Mouse (Mus musculus) splenic B cell, adult 2 months (primary cell): ENCODE measurements at regions not wholly inside any gene's neighbourhood (a gene's known extent, or its start where the extent isn't known, plus 50 kb on each side); places are given as distances from the start of the nearest gene placed in this dataset.
"Not testable (repeated sequence)": the region's sequence is repeated elsewhere in the genome, so short reads cannot be mapped to it uniquely, and the experiment has no call there.

Experiments
- DNase-seq: peaks from one replicate; pipeline ENCODE4 v3.0.0-alpha.2; 2011; ENCODE audit warnings: low read depth, low spot score
- H3K27me3 ChIP-seq: 2 replicates; pipeline ENCODE4 v1.6.1; 2012; ENCODE audit warnings: mild to moderate bottlenecking, low read length, moderate library complexity, mixed read lengths; ENCODE audit not compliant: control insufficient read depth, poor library complexity, insufficient read depth, severe bottlenecking
- H3K36me3 ChIP-seq: 2 replicates; pipeline ENCODE4 v1.6.1; 2012; ENCODE audit warnings: mild to moderate bottlenecking, low read length, moderate library complexity, mixed read lengths; ENCODE audit not compliant: control insufficient read depth, poor library complexity, insufficient read depth, severe bottlenecking

DNA sequence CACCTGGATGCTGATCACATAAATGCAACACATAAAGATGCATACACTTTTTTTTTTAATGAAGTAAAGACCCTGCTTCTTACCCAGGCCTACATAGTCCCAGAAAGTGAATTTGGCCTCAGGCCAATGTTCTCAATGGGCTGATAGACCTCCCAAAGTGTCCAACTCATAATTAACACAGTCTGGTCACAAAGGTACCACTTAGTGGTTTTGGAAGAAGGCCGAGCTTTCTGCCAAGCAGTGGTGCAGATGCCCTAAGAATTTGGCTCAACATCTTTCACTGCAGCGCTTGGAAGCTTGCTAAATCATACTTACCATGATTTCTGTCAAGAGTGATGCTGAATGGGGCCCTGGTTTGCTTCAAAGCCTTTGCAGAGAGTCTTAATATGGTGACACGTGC lies 706.4 kb upstream of the Rag2 start:
- DNase-seq, result no peak
- Histone ChIP-seq H3K27me3 (no peaks in the 10 kb centered on the region), H3K36me3 (no peaks in the 10 kb centered on the region)

DNA sequence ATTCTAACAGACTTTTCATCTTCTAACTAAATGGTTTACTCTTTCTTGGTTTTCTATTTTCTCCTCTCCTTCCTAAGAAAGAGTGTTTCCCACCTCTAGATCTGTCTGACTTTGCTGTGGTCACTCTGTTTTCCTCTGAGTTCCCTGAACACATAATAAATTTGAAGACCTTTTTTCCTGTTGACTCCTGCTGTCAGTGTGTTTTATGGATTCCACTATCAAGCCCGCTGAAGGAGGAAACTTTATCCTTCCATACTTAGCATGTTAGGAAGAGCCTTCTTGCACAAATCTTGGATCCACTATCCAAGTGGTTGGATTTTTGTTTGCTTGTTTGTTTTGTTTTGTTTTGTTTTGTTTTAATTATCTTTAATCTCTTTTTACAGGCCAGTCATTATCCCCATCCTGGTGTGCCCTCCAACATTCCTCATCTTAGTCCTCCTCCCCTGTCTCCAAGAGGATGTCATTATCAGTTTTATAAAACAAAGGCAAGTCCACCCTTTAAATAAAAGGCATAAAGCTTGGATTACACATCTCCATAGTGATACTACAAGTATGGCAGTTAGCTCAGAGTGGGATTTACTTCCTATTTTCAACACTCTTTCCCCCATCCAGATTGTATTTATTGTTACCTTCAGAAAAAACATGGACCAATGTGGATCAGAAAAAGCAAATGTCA lies 704.8 kb upstream of the Rag2 start:
- no peak for DNase-seq
- Histone ChIP-seq H3K27me3 (no peaks in the 10 kb centered on the region), H3K36me3 (no peaks in the 10 kb centered on the region)

GRCm38 (mm10) chr2:100948632-100949031 lies 675.9 kb upstream of the Rag2 start:
- DNase-seq, H3K36me3 ChIP-seq, H3K27me3 ChIP-seq: not testable (repeated sequence)

GRCm38 (mm10) chr2:100959412-100959811 lies 665.1 kb upstream of the Rag2 start:
- Histone ChIP-seq H3K27me3 (no peaks in the 10 kb centered on the region), H3K36me3 (no peaks in the 10 kb centered on the region)
- no peak for DNase-seq

- Histone ChIP-seq H3K36me3 (no peaks in the 10 kb centered on the region), H3K27me3 (no peaks in the 10 kb centered on the region)
- DNase-seq, result no peak
These were observed 659.9 kb upstream of the Rag2 start for GRCm38 (mm10) chr2:100964584-100964983.

GRCm38 (mm10) chr2:100977202-100977601 lies 647.3 kb upstream of the Rag2 start:
- Histone ChIP-seq H3K27me3 (no peaks in the 10 kb centered on the region), H3K36me3 (no peaks in the 10 kb centered on the region)
- no peak for DNase-seq

DNA sequence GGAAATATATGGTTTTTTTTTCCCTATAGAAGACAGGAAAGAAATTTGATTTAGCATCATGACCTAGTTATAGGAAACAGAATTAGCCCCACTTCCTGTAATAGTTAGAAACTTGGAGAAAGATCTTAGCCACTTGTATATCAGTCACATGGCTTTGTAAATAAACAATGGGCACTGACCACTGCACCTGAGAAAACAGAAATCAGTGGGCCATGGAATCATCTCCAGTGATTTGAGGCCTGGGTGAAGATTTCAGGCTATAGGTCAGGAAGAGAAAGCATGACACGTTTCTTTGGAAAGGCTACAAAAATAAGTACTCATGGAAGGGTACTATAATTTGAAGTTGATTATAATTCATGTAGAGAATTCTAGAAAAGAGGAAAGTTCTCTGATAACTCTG lies 642.2 kb upstream of the Rag2 start:
- H3K27me3 ChIP-seq, result no peaks in the 10 kb centered on the region; the same call in 1 of the 2 replicates
- DNase-seq, result no peak
- no peaks in the 10 kb centered on the region for H3K36me3 ChIP-seq

GRCm38 (mm10) chr2:101015353-101015752 lies 609.2 kb upstream of the Rag2 start:
- no peak for DNase-seq
- H3K27me3 ChIP-seq, result no peaks in the 10 kb centered on the region
- H3K36me3 ChIP-seq, result no peaks in the 10 kb centered on the region

- Histone ChIP-seq H3K36me3 (no peaks in the 10 kb centered on the region), H3K27me3 (no peaks in the 10 kb centered on the region)
- no peak for DNase-seq
These were observed 605.1 kb upstream of the Rag2 start for GRCm38 (mm10) chr2:101019384-101019783.

- no peaks in the 10 kb centered on the region for H3K27me3 ChIP-seq
- no peaks in the 10 kb centered on the region for H3K36me3 ChIP-seq
- DNase-seq, result no peak
These were observed 603.0 kb upstream of the Rag2 start for GRCm38 (mm10) chr2:101021515-101021914.

DNA sequence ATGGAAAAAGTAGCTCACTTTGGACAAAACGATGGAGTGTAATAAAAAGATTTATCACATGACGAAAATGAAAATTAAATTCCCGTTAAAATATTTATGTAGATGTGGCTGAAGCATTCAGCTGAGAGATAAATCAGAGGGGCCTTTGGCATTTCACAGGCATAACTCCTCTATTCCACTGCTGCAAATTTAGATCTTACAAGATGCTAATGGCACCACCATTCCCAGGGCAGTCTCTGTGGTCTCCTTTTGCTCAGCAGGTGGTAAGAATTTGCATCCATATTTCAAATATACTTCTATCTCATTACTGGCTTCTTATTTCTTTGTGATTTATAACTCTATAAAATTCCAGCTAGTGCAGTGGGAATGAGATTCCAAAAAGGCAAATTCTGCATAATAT lies 581.5 kb upstream of the Rag2 start:
- no peaks in the 10 kb centered on the region for H3K27me3 ChIP-seq
- H3K36me3 ChIP-seq, result no peaks in the 10 kb centered on the region
- DNase-seq, result no peak

- no peak for DNase-seq
- Histone ChIP-seq H3K27me3 (no peaks in the 10 kb centered on the region), H3K36me3 (no peaks in the 10 kb centered on the region)
These were observed 561.6 kb upstream of the Rag2 start for GRCm38 (mm10) chr2:101062939-101063338.

GRCm38 (mm10) chr2:101074990-101075389 lies 549.5 kb upstream of the Rag2 start:
- H3K27me3 ChIP-seq, result no peaks in the 10 kb centered on the region
- DNase-seq, result no peak
- no peaks in the 10 kb centered on the region for H3K36me3 ChIP-seq

- H3K27me3 ChIP-seq, result no peaks in the 10 kb centered on the region
- DNase-seq, result no peak
- H3K36me3 ChIP-seq, result no peaks in the 10 kb centered on the region
These were observed 544.3 kb upstream of the Rag2 start for GRCm38 (mm10) chr2:101080231-101080630.

DNA sequence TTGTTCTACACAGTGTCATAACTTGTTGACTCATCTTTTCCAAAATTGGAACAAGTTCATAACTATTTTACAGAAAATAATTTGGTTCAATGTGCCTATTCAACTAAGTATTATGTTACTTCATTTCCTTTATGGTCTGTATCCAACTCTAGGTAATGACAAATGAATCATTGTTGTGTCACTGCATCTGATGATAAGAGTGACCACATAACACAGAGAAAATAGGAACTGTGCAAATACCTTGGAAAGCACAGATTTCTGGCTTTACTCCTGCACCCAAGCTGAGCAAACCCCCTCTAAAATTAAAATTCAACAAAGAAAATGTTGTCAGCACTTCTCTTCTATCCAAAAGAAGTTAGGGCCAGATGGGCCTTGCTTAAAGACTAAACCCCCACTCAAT lies 540.7 kb upstream of the Rag2 start:
- no peak for DNase-seq
- H3K36me3 ChIP-seq, result no peaks in the 10 kb centered on the region
- H3K27me3 ChIP-seq, result no peaks in the 10 kb centered on the region

- no peak for DNase-seq
- Histone ChIP-seq H3K27me3 (no peaks in the 10 kb centered on the region), H3K36me3 (no peaks in the 10 kb centered on the region)
These were observed 539.9 kb upstream of the Rag2 start for GRCm38 (mm10) chr2:101084648-101085047.
